Mouse (Mus musculus) lung, postnatal 4 days (tissue): ENCODE measurements around the gene Crybg3.

ENCODE experiments used
- DNase-seq, 2 experiments: peaks; one replicate each; pipeline ENCODE4 v3.0.0; 2021

Crybg3 gene

DNA sequence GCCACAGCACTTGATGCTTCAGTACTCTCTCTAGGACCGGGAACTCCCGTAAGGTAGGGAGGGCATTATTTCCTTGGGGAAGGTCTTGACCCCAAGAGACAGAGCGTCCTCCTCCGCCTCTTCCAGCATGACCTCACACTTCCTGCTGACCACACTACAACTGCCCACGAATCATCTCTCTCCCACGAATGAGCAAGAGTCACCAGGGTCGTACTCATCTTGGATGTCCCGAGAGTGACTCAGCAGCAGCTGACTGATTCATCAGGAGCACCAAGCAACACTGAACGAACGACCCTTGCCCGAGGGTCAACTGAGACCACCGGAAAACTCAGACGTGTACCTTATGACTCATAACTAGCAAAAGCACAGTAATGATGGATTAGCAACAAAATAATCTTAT is 71.2 kb downstream of the Crybg3 start:
- no peak for DNase-seq

DNA sequence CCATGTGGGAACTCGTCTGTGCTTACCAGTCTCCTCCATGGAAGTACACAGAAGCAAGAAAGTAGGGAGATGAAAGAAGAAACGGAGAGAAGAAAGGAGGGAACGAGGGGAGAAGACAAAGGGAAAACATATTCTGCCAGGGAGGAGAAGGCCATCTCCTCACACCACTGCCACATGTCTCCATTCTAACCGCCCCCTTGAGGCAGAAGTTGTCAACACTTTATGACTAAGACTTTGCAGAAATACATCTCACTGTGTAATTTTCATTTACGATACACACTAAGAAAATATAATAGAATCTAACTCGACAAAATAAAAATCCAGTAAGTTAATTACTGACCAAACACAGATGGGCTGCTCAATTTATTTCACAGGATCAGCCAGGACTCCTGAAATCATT is 73.8 kb downstream of the Crybg3 start:
- no peak for DNase-seq

DNA sequence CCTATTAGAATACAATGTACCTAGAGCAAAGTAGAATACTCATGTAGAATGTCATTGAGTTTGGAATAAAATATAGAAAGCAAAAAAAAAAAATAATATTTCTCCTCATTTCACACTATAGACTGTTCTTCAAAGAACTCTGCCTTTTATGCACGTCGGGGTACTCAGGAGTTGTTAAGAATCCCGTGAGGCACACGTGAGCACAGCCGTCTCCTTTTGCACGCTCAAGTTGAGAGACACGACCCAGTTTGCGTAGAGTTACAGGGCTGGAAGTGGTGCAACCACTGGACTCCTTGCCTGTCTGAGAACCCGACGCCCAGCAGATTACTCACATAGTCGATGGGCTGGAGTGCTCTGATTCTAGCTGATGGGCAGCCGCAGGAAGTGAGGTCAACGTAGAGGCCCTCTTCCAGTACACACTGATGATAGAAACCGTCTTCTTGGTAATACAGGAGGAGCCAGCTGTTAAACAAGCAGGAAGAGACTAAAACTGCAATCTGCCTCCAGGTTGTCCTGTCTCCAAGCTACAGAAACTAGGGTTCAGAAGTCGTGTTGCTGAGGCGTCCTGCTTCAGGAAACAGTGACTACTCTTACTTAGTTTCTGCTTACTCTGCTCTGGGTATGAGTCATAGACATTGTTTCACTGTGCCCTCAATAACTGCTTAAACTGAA is 78.9 kb downstream of the Crybg3 start:
- DNase-seq, result no peak

DNA sequence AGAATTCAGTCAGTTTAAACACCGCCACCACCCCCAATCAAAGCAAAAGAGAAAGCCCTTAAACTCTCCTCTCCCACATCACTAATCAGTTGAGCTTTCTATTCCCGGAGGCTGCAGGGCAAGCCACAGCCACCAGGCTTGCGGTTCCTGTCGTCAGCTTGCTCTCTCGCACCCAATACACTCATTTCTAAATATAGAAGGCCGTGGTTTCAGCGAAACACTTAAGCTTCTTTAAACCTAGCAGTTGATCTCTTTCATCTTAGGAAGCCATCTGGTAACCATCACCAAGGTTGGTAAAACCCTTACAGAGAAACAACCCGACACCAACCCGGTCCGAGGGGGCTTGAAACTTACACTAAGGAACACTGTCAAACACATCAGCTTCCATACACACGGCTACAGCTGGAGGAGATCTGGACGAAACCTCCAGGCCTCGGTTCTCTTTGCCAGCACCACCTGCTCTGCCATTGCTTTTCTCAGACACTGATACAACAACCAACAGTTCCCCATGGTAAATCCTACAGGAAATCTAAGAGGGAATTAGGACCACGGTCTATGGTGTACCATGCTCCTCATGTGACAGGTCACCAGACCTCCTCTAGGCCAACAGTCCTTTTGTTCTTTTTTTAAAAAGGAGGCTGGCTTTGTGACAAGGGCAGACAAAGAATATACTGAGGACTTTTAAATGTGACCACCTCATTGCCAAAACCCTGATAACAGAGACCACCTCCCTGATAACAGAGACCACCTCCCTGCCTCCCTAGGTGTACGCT is 83.1 kb downstream of the Crybg3 start:
- no peak for DNase-seq

DNA sequence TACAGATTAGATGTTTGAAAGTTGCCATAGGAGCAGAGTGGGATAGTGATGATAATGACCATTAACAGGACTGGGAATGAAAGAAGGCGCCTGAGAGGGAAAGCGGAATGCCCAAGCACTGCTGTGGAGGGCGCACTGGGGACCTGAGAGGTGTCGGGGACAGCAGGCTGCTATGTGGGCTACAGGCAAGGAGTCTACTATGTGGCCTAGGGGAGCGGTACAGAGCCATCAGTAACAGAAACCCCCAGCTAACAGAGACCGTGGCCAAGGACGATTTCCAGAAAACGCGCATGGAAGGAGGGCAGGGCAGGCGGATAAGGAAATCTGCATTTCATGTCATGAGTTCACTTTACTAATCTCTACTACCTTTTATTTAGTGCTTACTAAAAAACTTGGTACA is 83.8 kb downstream of the Crybg3 start:
- no peak for DNase-seq

DNA sequence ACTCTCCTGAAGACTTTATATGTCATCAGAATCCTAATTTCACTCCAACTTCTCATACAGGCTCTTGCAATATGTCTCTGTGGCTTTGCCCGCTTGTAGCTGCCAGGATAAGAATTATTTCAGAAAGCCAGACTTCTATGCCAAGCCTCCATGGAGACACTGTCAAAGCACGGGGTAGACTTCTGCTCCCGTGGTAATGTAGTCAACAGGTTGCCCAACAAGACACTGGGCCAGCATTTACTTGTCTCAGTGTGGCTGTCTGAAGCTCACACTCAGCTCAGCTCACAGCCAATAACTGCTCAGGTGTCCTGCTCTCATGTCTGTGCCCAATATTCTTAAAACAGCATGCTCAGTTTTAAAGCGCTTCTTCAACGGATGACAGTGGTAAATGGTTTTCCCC is 85.6 kb downstream of the Crybg3 start:
- DNase-seq, result no peak

DNA sequence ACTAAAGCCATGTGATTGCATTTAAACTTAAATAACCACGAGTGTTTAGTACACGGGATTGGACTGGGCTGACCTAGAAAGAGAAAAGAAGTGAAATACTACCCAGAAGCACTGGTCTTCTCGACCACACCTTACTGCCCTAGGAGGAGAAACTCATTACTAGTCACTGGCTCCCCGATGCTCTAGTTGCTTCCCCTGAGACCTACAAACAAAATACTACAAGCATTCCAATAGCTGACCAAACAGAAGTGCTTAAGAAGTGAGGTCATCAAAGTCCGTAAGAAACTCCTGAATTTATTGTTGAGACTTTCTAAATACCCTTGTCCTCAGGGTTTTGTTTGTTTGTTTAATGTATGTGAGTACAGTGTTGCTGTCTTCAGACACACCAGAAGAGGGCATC is 90.9 kb downstream of the Crybg3 start:
- DNase-seq, result no peak

DNA sequence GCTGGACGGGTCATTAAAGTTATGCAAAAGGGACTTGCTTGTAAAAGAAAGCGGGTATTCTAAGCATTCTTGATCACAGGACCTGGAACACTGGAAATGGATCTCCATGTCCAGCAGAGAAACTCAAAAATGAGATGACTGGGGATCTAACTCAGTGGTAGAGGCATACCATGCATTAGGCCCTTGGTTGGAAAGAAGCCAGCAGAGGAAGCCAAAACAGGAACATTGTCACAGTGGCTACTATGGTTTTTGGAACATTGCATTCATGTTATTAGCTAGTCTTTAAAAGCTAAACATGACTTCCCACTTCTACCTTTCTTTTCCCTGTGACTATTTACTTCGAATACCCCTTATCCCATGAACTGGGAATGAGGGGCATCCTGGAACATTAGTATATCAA is 101.6 kb downstream of the Crybg3 start:
- DNase-seq, result no peak

DNA sequence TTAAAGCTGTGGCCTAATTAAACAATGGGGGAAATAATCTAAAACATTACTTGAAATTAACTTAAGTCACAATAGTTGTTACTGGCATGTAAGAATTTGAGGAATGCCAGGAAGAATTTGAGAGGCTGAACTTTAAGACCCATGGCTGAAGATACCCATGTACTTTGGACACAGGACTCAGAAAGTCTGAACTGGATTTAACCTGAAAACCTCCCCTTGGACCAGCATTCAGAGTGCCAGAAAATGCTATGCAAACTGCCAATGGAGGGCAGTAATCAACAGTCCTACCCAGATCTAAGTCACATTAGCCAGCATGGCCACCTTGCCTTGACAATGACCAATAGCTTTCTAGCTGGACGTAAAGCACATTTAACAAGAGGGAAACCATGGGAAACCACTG is 102.8 kb downstream of the Crybg3 start:
- DNase-seq, result no peak

DNA sequence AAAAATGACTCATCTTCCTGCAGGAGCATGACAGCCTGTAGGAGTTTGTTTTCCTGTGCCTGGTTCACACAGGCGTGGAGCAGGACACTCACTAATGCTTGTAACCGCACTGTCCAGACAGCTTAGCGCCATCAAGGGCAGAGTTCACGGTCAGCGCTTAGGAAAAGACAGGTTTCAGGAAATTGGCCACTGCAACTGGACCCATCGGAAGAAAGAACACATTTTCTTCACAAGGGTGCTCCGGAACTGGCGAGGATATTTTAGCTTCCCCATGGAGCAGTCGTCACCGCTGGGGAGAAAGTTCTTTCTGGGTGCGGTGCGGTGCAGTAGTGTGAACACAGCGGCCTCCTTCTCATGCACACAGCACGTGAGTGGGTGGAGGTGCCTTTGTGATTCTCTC is 107.6 kb downstream of the Crybg3 start:
- DNase-seq, result no peak

DNA sequence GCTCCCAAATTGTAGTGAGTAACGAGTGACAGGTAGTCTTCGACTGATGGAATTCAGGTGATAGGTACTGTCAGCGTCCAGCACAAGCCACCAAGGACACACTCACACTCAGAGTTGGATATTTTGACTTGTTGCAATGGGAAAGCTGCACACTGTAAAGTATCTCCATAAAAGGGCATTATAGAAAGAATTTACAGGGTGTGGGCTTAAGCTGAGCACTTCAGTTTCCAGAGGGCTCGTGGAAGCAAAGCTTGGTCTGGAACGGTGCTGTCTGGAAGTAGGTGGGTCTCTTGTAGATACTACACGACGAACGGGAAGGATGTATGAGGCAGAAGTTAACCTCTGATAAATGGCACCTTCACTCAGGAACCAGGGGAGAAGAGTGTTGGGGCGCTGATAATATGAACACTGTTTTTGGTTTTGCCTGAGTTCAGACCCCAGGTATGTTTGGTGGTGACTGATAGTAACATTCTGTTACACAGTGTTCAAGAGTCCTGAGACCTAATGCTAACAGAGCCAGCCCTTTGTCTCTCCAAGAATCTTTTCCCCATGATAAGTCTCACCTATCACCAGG is 112.7 kb downstream of the Crybg3 start:
- DNase-seq, result no peak

DNA sequence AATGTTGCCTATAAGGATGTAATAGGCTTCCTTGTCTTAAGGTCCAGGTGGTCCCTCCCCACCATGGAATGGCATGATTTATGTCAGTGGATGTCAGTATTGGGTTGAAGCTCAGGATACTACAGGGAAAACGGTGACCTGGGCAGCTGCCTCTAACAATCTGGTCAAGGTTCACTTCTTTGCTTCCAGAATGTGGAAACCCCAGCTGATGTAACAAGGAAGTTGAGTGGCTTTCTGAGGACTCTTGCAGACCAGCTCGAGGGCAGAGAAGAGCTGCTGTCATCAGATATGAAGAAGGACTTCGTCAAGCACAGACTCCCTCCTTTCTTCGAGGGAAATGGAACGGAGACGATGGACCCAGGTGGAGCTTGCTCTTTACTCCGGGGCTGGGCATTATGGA is 113.5 kb downstream of the Crybg3 start:
- no peak for DNase-seq

DNA sequence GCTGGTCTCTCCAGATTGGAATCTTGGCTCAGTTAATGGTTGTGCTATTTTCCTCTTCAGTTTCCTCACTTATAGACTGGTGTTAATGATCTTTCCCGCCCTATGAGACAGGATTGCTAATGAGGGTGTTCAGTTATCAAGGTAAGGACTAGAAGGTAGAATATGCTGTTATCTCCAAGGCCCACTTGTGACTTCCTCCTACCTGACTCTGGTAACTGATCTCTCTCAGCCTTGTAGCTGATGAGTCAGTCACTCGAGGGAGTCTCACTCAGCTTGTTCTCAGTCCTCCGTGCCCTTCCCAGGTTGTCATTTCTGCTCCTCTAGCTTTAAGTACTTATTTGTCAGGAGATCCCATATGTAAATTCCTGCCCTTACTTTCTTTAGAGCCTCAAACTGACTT is 122.8 kb downstream of the Crybg3 start:
- DNase-seq, result no peak

DNA sequence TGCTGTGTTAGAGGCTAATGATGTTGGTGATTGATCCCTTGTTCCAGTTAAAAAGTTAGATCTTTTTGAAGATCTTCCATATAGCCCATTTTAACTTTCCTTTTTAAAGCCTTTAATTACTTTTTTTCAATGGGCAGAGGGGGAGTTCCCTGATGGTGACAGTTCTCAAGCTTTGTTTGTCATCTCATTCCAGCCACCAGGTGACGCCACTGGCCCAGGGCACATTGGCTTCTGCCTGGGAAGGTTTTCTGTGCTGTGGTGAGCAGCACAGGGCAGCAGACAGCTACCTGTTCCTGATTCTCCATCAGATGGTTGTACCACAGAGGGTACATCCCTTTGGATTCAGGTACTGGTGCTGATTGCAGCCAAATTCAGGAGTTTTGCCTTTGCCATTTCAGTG is 126.0 kb downstream of the Crybg3 start:
- DNase-seq, result peak; percentile 57 to 76

DNA sequence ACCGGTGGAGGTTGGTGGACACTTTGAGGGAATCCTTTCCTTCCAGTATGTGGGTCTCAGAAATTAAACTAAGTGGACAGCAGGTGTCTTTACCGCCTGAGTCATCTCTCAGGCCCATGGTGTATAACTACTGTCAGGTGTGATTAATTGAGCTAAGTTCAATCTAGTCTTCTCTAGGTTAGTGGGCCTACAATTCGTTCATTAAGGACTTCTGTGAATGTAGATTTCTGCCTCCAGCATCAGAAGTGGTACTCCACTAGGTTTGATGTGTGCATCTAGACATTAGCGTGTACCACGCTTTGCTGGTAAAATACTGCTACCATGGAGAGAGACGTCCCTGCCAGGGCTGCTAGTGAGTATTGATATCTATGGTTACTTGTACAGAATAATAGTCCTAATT is 128.2 kb downstream of the Crybg3 start:
- DNase-seq, result no peak

DNA sequence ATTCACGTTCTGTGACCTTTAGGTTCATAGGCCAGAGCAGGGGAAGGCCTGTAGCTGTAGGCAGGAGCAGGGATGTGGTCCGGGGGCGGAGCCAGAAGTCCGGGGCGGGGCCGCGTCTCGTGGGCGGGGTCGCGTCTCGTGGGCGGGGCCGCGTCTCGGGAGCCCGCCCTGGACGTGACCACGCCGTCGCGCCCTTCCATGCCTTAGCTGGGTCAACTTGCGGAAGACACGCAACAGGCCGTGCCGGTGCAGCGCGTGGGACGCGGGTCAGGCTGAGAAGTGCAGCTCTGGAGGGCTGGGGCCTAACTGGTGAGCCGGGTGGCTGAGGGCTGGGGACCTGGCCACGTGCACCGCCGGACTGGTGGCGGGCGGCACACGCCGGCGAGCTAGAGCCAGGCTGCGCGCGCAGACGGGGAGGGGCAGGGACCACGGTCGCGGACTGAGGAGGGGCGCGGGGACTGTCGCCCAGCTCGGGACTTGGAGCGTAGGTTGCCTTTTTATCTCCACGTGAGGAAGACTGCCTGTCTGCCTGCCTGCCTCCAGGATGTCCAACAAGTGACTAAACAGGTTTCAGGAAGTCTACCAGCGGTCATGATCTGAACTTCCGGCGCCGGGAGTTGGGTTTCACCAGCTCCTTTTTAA is 129.0 kb downstream of the Crybg3 start, which contains the start of gene Riox2:
TSS of gene Riox2 (plus strand) at position 139 of the 642 bp plus-strand sequence.
- peak; percentile 85 to 88 for DNase-seq

DNA sequence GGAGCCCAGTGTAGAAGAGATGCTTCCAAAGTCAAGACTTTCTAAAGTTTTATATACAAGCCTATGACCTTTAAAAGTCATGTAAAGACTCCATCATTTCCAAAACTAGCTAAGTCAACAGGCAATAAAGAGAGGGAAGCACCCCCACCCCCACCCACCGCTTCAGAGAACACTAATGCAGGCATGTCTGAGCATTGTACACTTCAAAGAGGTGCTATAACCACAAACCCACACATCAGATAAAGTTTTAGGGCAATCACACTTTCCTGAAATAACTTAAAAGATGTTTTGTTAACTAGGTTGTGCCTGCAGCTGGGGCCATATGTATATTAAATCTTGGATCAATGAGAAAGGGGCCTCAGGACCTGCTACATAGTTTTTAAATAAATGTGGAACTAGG is 130.9 kb downstream of the Crybg3 start:
- no peak for DNase-seq

DNA sequence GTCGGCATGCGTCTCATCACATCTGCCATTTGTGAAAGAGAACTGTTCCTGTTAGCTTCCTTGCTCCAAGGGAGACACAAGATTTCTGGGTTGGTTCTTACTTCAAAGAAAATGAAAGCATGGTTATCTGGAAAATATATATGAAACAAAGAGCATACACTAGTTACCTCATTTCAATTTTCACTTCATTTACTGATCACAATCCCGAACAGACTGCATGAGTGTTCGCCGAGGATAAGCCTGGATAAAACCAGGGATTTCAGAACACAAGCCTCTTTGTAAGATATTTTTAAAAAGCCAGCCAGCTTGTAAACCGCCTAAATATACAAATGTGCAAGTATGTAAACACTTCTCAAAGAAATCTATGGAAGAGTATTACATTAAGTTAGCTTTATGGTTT is 136.8 kb downstream of the Crybg3 start:
- no peak for DNase-seq

DNA sequence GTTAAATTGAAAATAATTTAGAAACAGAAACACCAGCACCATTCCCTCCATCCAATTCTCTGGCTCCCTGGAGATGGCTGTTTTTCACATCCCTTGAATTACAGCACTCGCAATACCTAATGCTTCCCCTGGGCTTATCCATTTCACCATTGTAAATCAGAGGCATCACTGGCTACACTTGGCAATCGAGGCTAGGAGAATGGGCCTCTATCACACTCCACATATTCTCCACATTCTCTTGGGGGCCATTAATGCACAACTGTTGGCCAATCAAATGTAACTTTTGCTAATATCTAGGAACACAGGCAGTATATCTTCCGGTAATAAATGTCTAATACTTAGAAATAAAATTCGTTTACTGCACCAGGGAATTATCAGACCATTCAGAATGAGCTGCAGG is 137.2 kb downstream of the Crybg3 start:
- DNase-seq, result no peak

DNA sequence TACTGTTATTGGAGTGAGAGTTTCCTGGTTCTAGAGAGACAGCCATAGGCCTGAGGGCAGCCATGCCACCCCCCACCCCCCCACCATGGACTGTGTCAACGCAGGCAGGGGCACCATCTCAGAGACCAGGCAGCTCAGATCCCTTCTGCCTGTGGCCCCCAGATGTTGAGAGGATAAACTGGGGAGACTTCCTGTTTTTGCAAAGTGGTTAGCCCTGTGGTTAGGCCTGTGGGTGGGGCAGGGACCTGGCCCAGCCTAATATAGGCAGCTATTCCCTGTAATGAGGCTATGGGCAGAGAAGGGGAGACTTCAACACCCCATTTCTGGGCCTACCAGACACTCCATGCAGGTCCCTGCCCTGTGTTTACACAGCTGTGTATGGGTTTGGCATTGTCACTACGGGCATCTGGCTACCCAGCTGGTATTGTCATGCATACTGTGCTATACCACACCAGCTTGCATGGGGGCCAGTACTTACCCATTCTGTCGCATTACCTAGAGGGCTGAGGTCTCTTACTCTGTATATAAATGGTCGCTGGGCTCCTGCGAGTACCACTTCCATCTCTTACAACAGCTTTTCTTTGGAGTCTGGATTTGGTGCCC is 141.4 kb downstream of the Crybg3 start:
- DNase-seq, result peak; percentile 8 to 23

DNA sequence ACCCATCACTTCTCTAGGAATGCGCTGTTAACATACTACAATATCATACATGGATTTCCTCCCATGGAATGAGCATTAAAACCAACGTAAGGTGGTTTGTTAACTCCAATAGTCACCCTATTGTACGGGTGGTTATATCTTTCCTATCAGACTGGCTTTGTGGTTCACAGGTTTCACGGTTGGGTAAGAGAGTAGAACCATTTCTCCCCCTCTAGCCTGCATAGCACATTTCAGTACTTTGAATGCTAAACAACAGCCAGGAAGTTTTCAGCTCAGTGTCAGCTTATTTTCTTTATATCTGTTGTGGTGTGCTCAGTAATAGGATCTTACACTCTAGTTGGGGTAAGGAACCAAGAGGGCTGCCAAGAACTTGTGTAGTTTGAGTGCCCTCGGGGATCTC is 149.0 kb downstream of the Crybg3 start:
- no peak for DNase-seq

DNA sequence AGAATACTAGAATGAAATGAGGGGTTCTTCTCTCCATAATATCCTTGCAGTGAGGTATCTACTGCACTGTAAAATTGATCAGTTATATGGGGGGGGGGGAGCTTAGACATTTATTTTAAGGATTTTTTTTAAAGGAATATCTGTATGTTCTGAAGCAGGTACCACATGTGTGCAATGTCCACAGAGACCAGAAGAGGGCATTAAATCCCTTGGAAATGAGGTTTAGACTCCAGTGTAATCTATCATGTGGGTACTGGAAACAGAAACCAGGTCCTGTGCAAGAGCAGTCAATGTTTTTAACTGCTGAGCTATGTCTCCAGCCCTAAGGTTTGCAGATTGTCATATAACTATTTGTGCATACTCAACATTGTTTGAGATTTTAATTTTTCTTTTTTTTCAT is 151.7 kb downstream of the Crybg3 start:
- DNase-seq, result no peak

DNA sequence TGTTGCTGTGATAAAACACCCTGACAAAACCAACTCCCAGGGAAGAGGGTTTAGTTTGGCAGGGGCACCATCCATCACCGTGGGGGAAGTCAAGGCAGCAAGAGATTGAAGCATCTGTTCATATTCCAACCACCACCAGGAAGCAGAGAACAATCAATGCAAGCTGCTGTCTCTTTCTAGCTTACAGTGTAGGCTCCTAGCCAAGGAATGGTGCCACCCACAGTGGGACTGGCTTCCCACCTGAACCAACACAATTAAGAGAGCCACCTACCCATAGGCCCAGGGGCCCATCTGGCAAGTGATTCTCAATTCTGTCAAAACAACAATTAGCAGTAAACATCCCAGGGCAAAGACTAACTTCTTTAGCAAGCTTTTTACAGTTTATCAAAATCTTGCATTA is 152.6 kb downstream of the Crybg3 start:
- no peak for DNase-seq
